Mouse (Mus musculus) lung, adult 10 weeks (tissue): ENCODE results near the gene N4bp2. TPM values are rescaled to one million over a fixed set of nuclear protein-coding genes. Genes with fewer than 3 reads are reported as not detected.

Experiments used
- polyA plus RNA-seq: library from polyadenylated mRNA; stranded (reverse); fragments of 350-450 nt; fragmentation: Illumina TruSeq; extraction: RNeasy Lipid Tissue Mini Kit (QIAGEN cat#74804); gene quantifications from one replicate; pipeline ENCODE4 v1.2.3, GENCODE M21; 2014; ENCODE audit warnings: low read depth, low replicate concordance; ENCODE audit not compliant: insufficient read depth

N4bp2 gene
- 2.0 TPM for polyA plus RNA-seq

DNA sequence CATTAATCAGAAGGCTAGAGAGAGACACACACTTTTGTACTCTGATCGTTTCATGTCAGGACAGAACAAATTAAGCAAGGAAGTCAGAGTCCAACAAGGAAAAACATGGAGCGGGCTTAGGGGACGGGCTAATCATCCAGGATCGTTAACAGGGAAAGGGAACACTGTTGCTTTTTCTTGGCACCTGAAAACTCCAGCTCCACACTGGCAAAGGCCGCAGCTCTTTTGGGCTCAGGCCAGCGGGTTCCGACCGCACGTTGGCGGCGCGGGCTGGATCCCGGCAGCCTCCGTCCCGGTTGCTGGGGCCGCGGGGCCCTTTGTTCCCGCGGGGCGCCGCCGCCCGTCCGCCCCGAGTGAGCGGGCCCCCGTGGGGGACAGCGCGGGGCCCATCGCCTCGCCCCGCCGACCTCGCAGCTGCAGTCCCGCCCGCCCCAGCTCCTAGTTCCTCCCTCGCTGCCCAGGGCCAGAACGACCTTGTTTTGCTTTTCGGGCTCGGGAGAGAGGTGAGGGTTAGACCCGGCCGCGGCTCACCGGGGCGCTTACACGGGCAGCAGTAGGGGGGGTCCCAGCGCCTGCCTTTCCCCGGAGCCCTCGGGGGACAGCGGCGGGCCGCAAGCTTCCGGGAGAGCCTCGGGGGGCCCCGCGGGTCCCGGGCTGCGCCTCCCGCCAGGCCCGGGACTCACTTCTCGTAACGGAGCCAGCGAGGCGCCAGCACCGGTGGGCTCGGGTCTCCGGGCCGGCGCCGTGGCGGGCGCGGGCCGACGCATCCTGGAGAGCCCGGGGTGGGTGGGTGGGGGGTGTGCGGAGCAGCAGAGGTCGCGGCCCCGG lies at the start of gene N4bp2:
TSS of gene N4bp2 (plus strand) at position 434 of the 828 bp plus-strand sequence.

DNA sequence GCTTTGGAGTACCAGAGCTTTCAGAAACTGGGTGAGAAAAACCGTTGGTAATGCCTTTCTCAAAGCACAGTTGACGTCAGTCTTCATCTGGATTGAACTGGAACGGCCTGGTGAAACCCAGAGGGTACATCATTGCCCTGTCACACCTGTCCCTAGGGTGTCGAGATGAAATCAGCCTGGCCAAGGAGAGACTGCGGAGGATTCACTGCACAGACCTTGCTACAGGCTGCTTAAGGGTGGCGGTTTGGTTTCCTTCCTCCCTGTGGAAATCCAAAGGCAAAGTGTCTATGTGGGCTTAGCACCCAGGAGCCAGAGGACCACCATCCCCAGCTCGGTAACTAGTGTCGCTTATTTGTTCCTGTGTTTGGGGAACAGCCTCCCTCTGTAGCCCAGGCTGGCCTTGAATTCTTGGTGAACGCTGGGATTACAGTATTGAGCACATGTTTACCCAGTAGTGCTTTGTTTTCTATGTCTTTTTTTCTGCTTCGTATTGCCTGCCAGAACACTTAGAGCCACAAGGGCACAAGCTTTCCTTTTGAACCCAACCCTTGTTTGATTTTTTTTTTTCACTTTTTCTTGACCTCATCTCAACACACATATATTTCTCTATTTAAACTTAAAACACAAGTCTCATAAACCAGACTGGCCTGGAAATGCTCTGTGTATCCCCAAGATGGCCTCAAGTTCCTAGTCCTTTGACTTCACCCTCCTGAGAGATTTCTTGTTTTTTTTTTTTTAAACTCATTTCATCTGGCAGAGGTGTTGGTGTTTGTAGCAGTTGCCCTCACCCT lies 98.0 kb downstream of the N4bp2 start, which contains the start of gene Rhoh:
TSS of gene Rhoh (plus strand) at position 60 of the 791 bp plus-strand sequence.

Other genes starting within 250 kb of the N4bp2 start
- 137 TPM for gene Smim14, start 226.3 kb upstream of the N4bp2 start, polyA plus RNA-seq
- gene Ube2k, start 226.3 kb upstream of the N4bp2 start, polyA plus RNA-seq = 47.8 TPM
- gene Pds5a, start 65.2 kb upstream of the N4bp2 start, polyA plus RNA-seq = 28.9 TPM
- gene Rhoh, start 97.7 kb downstream of the N4bp2 start, polyA plus RNA-seq = 4.1 TPM
- gene Chrna9, start 171.4 kb downstream of the N4bp2 start, polyA plus RNA-seq = not detected
- 3.7 TPM for gene 9130230L23Rik, start 240.8 kb downstream of the N4bp2 start, polyA plus RNA-seq